Mouse (Mus musculus): ENCODE data around the gene Ces2c. TPM values are rescaled to one million over a fixed set of nuclear protein-coding genes. Genes with fewer than 3 reads are reported as not detected.
"Not testable (repeated sequence)": the region's sequence is repeated elsewhere in the genome, so short reads cannot be mapped to it uniquely, and the experiment has no call there.

Ces2c gene
- polyA plus RNA-seq, 1 experiment from 2014 or later, result not detected

- H3K27ac ChIP-seq; H3K27me3 ChIP-seq; ATAC-seq (ENCODE audit: insufficient number of reproducible peaks, insufficient read depth, low FRiP score, low TSS enrichment); H3K9me3 ChIP-seq; H3K4me1 ChIP-seq; H3K4me2 ChIP-seq (replicated peaks); H3K9ac ChIP-seq; H3K4me3 ChIP-seq; H3K36me3 ChIP-seq: not testable (repeated sequence)
- WGBS, result no CpG with 5 or more reads among the region's 2 CpGs
Observed at GRCm38 (mm10) chr8:104868876-104869275, 22.0 kb downstream of the Ces2c start.

DNA sequence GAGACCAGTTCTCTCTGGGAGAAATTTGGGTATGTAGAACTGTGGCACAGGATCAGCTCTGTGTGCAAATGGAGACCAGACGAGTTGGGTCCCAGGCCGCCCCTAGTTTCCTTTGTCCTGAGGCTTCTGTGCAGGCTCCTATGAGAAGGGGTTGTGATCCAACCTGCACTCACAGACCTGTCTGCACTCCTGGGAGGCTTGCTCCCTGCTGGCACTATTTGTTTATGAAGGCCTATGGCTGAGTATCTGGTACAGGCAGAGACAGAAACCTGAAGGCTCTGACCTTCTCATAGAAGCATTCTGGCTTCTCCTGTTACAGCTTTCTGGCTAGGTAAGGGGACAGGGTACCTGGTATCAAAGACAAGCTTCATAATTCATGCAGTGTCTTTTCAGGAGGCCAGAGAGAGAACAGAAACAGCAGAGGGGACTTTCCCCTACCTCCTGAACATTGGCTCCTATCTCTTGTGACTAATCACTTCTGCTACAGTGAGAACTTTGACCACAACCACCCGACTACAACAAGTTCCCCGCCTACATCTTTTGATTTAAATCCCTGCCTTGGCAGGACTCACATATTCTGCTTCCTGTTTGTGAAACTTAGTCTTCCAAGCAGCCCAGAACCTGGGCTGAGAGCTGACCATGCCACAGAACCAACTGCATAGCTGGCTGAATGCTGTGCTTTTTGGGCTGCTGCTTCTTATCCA is 39.5 kb downstream of the Ces2c start:
- not testable (repeated sequence) for H3K4me1 ChIP-seq; ATAC-seq (ENCODE audit: insufficient number of reproducible peaks, insufficient read depth, low FRiP score, low TSS enrichment); H3K9ac ChIP-seq; H3K9me3 ChIP-seq; H3K27me3 ChIP-seq; H3K27ac ChIP-seq; H3K4me3 ChIP-seq; H3K36me3 ChIP-seq; H3K4me2 ChIP-seq (replicated peaks)
- no CpG with 5 or more reads among the region's 4 CpGs for WGBS

GRCm38 (mm10) chr8:104901746-104902145 is 54.9 kb downstream of the Ces2c start:
- 87% methylated on average over 2 of the region's 2 CpGs for WGBS
- Histone ChIP-seq H3K27ac (no peak overlapping the region), H3K4me1 (no peaks in the 10 kb centered on the region), H3K4me2 (replicated peaks) (no peak overlapping the region), H3K4me3 (no peak overlapping the region), H3K9ac (no peak overlapping the region), H3K36me3 (no peaks in the 10 kb centered on the region), H3K27me3 (no peaks in the 10 kb centered on the region), H3K9me3 (no peaks in the 10 kb centered on the region)
- ATAC-seq (ENCODE audit: insufficient number of reproducible peaks, insufficient read depth, low FRiP score, low TSS enrichment), result no peak

Other genes with a start within 250 kb of the Ces2c start
- not detected in 2 replicates for gene Cdh16, start 222.7 kb upstream of the Ces2c start, polyA plus RNA-seq (2016; fragmentation: Nextera tagmentation; extraction: Ambion mirVana)
- 3.5 and 5.1 TPM in 2 replicates for gene Rrad, start 215.7 kb upstream of the Ces2c start, polyA plus RNA-seq (2016; fragmentation: Nextera tagmentation; extraction: Ambion mirVana)
- 83.7 and 87.9 TPM in 2 replicates for gene Ciao2b, start 205.1 kb upstream of the Ces2c start, polyA plus RNA-seq (2016; fragmentation: Nextera tagmentation; extraction: Ambion mirVana)
- not detected in 2 replicates for gene Ces2a, start 113.1 kb upstream of the Ces2c start, polyA plus RNA-seq (2016; fragmentation: Nextera tagmentation; extraction: Ambion mirVana)
- gene Ces2b, start 15.5 kb upstream of the Ces2c start, polyA plus RNA-seq (2016; fragmentation: Nextera tagmentation; extraction: Ambion mirVana), result 0.23 TPM in 1 of 2 replicates, not detected in the other
- gene Ces2e, start 79.2 kb downstream of the Ces2c start, polyA plus RNA-seq (2016; fragmentation: Nextera tagmentation; extraction: Ambion mirVana), result not detected in 2 replicates
- gene Ces2f, start 100.3 kb downstream of the Ces2c start, polyA plus RNA-seq (2016; fragmentation: Nextera tagmentation; extraction: Ambion mirVana), result not detected in 2 replicates
- not detected in 2 replicates for gene Ces2g, start 114.7 kb downstream of the Ces2c start, polyA plus RNA-seq (2016; fragmentation: Nextera tagmentation; extraction: Ambion mirVana)
- not detected in 2 replicates for gene Ces2h, start 153.8 kb downstream of the Ces2c start, polyA plus RNA-seq (2016; fragmentation: Nextera tagmentation; extraction: Ambion mirVana)
- not detected in 2 replicates for gene Ces3a, start 201.5 kb downstream of the Ces2c start, polyA plus RNA-seq (2016; fragmentation: Nextera tagmentation; extraction: Ambion mirVana)
- gene Ces3b, start 236.7 kb downstream of the Ces2c start, polyA plus RNA-seq (2016; fragmentation: Nextera tagmentation; extraction: Ambion mirVana), result not detected in 2 replicates